Mouse (Mus musculus) embryonic fibroblast, embryonic 13.5 days (primary cell): Measurements from ENCODE around the gene Frmd4a.

Source experiments
- CTCF ChIP-seq: IDR thresholded peaks from 2 replicates; pipeline ENCODE4 v1.5.1; 2011; ENCODE audit warnings: mild to moderate bottlenecking, control low read depth, low read length, moderate library complexity, borderline replicate concordance; ENCODE audit not compliant: insufficient read depth
- POLR2A ChIP-seq: IDR thresholded peaks from 2 replicates; pipeline ENCODE4 v1.6.1; 2011; ENCODE audit warnings: low read depth, mild to moderate bottlenecking, control low read depth, low read length, moderate library complexity

DNA sequence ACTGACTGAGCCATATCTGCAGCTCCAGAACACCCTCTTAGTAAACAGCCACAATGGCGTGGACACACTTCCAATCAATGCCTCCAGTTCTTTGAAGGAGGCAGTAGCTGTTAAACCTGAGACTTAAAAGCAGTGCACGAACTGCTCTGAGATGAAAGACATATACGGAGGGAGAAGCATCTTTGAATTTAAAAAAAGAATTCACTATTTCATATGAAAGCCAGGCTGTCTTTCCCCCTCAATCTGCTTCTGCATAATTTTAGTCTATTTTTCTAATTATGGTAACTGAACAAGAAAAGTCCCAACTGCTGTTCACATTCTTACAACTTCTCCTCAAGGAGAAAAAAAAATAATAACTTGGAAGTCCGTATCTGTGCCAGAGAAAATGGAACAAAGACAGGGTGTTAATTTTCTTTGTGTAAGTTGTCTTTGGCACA is 18.7 kb downstream of the Frmd4a start:
- TF ChIP-seq CTCF (no peak), POLR2A (no peak)
